Mouse (Mus musculus) layer of hippocampus, postnatal 25 days (tissue): ENCODE data around the gene Cryz. TPM values are rescaled to one million over a fixed set of nuclear protein-coding genes. Genes with fewer than 3 reads are reported as not detected.

Experiments used
- DNase-seq, 2 experiments: peaks; one replicate each; pipeline ENCODE4 v3.0.0; 2022; ENCODE audit warnings: mixed read lengths in 2 of 2, low spot score in 1 of 2; ENCODE audit errors: extremely low spot score in 1 of 2
- total RNA-seq, 2 experiments: library from RNA; stranded (reverse); gene quantifications; 2 replicates each; pipeline ENCODE4 v1.2.3; 2021

The Cryz gene
- total RNA-seq, 2 experiments from 2014 or later = 16.8 to 21.7 TPM

DNA sequence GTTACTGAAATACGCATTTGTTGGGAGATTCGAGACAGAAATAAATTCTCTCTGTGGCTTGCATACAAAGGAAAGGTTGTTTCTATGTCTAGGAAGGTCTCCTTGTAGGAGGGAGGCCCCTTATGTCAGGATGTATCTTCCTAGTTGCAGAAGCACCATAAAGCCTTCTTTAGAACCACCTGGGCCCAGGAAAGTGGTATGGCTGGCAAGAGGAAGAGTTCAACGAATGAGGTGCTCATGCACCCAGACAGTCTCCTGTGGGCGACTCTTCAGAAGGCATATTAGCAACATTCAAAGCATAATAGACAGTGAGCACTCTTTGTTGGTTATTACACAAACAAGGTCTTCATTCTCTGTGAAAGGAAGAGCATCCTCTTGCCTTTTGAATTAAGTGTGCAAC lies 68.1 kb downstream of the Cryz start:
- no peak for DNase-seq

DNA sequence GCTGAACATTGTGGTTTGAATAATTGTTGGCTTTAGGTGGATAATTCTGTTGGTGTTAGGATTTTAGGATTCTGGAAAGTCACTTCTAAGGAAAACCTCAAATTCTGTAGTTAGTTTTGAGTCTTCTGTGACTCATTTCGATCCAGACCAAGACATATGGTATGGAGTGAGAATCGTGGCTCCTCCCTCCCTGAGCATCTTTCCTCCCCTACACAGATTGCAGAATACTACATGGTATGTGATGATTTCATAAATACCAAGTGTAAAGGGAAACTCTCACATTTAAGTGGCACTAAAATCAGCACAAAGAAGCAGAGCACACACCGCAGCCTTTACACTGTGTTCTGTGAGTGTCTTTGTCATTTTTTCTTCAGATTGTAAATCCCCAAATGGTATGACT lies 72.0 kb downstream of the Cryz start:
- DNase-seq = no peak

- no peak for DNase-seq
These were observed 74.1 kb downstream of the Cryz start for GRCm38 (mm10) chr3:154670584-154670983.

GRCm38 (mm10) chr3:154671013-154671412 lies 74.5 kb downstream of the Cryz start:
- no peak for DNase-seq

Other genes with a start within 250 kb of the Cryz start
- gene Tyw3, start 393 bp downstream of the Cryz start, total RNA-seq = 10 to 100 TPM; 12.8 to 14.3 TPM
- 1 to 10 TPM; 5.0 to 6.6 TPM for gene Erich3, start 67.1 kb downstream of the Cryz start, total RNA-seq